Mouse (Mus musculus): Measurements from ENCODE around the gene Cpvl.

DNA sequence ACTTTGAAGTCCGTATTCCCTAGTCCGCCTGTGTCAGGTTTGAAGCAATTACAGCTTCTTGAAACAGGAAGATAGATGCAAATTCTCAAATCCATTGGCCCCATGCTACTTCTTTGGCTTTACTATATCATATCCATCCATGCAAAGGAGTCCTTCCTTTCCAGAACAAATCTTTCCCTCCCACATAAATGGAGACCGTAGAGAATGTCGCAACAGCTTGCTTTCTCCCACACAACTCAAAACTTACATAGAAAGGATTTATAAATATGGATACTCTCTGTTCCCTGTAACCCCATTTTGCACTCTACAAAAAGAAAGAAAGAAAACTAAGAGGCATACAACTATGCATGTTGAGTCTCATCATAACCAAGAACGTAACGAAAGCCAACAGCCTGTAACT, 81.3 kb downstream of the Cpvl start:
- no peak for TF ChIP-seq CTCF (IDR thresholded peaks at IDR 0.05; ENCODE audit: low read depth, low read length)
- no peak for TF ChIP-seq POLR2A (IDR thresholded peaks at IDR 0.05; ENCODE audit: extremely low read depth, insufficient read depth, low read length)
